Mouse (Mus musculus) CH12.LX (cell line): ENCODE data around the gene Ubqln1. TPM values are rescaled to one million over a fixed set of nuclear protein-coding genes. Genes with fewer than 3 reads are reported as not detected.

ENCODE experiments used
- DNase-seq: peaks from one replicate; pipeline ENCODE4 v3.0.0-alpha.2; 2013; ENCODE audit errors: extremely low read depth
- H3K27ac ChIP-seq: 2 replicates; pipeline ENCODE4 v1.5.1; 2012; ENCODE audit warnings: low read depth, mild to moderate bottlenecking, control low read depth, moderate library complexity; ENCODE audit not compliant: insufficient read depth
- H3K27me3 ChIP-seq: replicated peaks from 2 replicates; pipeline ENCODE3; 2012; ENCODE audit warnings: inconsistent platforms
- H3K36me3 ChIP-seq, 2 experiments: replicated peaks in 1 of 2; 2 replicates each; pipeline versions ENCODE3 to v1.6.1; 2012; ENCODE audit warnings: inconsistent platforms in 1 of 2, low read length in 1 of 2, mild to moderate bottlenecking in 1 of 2, mixed read lengths in 1 of 2, moderate library complexity in 1 of 2; ENCODE audit not compliant: control insufficient read depth in 1 of 2, insufficient read depth in 1 of 2
- H3K4me1 ChIP-seq, 2 experiments: 2 replicates each; pipeline ENCODE4 v1.6.1; 2012; ENCODE audit warnings: inconsistent platforms in 1 of 2, moderate library complexity in 1 of 2; ENCODE audit not compliant: insufficient read depth in 2 of 2, control insufficient read depth in 1 of 2
- H3K4me2 ChIP-seq: 2 replicates; pipeline ENCODE4 v1.6.1; 2012; ENCODE audit warnings: low read depth, mild to moderate bottlenecking, control low read depth; ENCODE audit not compliant: poor library complexity, insufficient read depth, severe bottlenecking
- H3K4me3 ChIP-seq, 3 experiments: fragments of 150-350 bp in 1 of 3; sonication (generic) in 1 of 3; replicated peaks in 1 of 3; 2 replicates each; pipeline versions ENCODE3 to v1.5.1; 2011 to 2012; ENCODE audit warnings: low read depth in 2 of 3, low read length in 2 of 3, mild to moderate bottlenecking in 2 of 3, moderate library complexity in 2 of 3, control low read depth in 1 of 3, improper control_type of control experiment in 1 of 3, inconsistent platforms in 1 of 3, mixed read lengths in 1 of 3; ENCODE audit not compliant: poor library complexity in 1 of 3
- H3K79me2 ChIP-seq: replicated peaks from 2 replicates; pipeline ENCODE4 v1.6.1; 2012; ENCODE audit warnings: mild to moderate bottlenecking, moderate library complexity; ENCODE audit not compliant: control insufficient read depth, poor library complexity, insufficient read depth, severe bottlenecking; ENCODE audit errors: extremely low read depth
- H3K9ac ChIP-seq: 2 replicates; pipeline ENCODE4 v1.6.1; 2012; ENCODE audit warnings: low read depth, mild to moderate bottlenecking, control low read depth, moderate library complexity; ENCODE audit not compliant: insufficient read depth
- H3K9me3 ChIP-seq: replicated peaks from 2 replicates; pipeline ENCODE3; 2012; ENCODE audit warnings: low read length, inconsistent platforms, mixed read lengths
- BHLHE40 ChIP-seq: IDR thresholded peaks from 2 replicates; pipeline ENCODE4 v1.6.1; 2011; ENCODE audit warnings: mild to moderate bottlenecking, low read depth, low read length, improper control_type of control experiment
- CHD1 ChIP-seq: IDR thresholded peaks from 2 replicates; pipeline ENCODE4 v1.6.1; 2012; ENCODE audit warnings: low read depth, low read length, improper control_type of control experiment, inconsistent platforms
- CHD2 ChIP-seq: IDR thresholded peaks from 2 replicates; pipeline ENCODE4 v1.6.1; 2011; ENCODE audit warnings: low read length, improper control_type of control experiment
- CTCF ChIP-seq, 2 experiments: IDR thresholded peaks in 1 of 2; conservative IDR thresholded peaks in 1 of 2; 2 replicates each; pipeline ENCODE4 v1.5.1; 2011 to 2012; ENCODE audit warnings: low read depth in 2 of 2, low read length in 2 of 2, improper control_type of control experiment in 1 of 2, inconsistent platforms in 1 of 2, mild to moderate bottlenecking in 1 of 2, moderate library complexity in 1 of 2
- E2F4 ChIP-seq: IDR thresholded peaks from 2 replicates; pipeline ENCODE4 v1.6.1; 2011; ENCODE audit warnings: low read depth, low read length, improper control_type of control experiment; ENCODE audit not compliant: insufficient replicate concordance
- ELF1 ChIP-seq: IDR thresholded peaks from 2 replicates; pipeline ENCODE4 v1.6.1; 2014; ENCODE audit warnings: low read depth, mild to moderate bottlenecking, inconsistent platforms, low read length, improper control_type of control experiment
- EP300 ChIP-seq: IDR thresholded peaks from 2 replicates; pipeline ENCODE4 v1.6.1; 2011; ENCODE audit warnings: low read length, improper control_type of control experiment
- ETS1 ChIP-seq: conservative IDR thresholded peaks from 2 replicates; pipeline ENCODE4 v1.6.1; 2012; ENCODE audit warnings: low read depth, mild to moderate bottlenecking, inconsistent platforms, low read length, improper control_type of control experiment, moderate library complexity
- IRF4 ChIP-seq: IDR thresholded peaks from 2 replicates; pipeline ENCODE4 v1.6.1; 2014; ENCODE audit warnings: low read depth, mild to moderate bottlenecking, inconsistent platforms, low read length, improper control_type of control experiment
- KAT2A ChIP-seq: IDR thresholded peaks from 2 replicates; pipeline ENCODE4 v1.6.1; 2012; ENCODE audit warnings: low read length, improper control_type of control experiment, inconsistent platforms; ENCODE audit not compliant: insufficient replicate concordance
- MAX ChIP-seq: IDR thresholded peaks from 2 replicates; pipeline ENCODE4 v1.6.1; 2011; ENCODE audit warnings: low read length, improper control_type of control experiment
- MAZ ChIP-seq: IDR thresholded peaks from 2 replicates; pipeline ENCODE4 v1.6.1; 2012; ENCODE audit warnings: low read depth, mild to moderate bottlenecking, inconsistent platforms, low read length, improper control_type of control experiment, moderate library complexity
- MEF2A ChIP-seq: IDR thresholded peaks from 2 replicates; pipeline ENCODE4 v1.6.1; 2014; ENCODE audit warnings: low read depth, mild to moderate bottlenecking, inconsistent platforms, low read length, improper control_type of control experiment, borderline replicate concordance
- MXI1 ChIP-seq: IDR thresholded peaks from 2 replicates; pipeline ENCODE4 v1.6.1; 2011; ENCODE audit warnings: mild to moderate bottlenecking, low read depth, low read length, improper control_type of control experiment
- POLR2A ChIP-seq: IDR thresholded peaks from 2 replicates; pipeline ENCODE4 v1.6.1; 2011; ENCODE audit warnings: low read depth, mild to moderate bottlenecking, improper control_type of control experiment, low read length
- RAD21 ChIP-seq: IDR thresholded peaks from 2 replicates; pipeline ENCODE4 v1.6.1; 2011; ENCODE audit warnings: low read depth, mild to moderate bottlenecking, low read length, improper control_type of control experiment, moderate library complexity
- SMC3 ChIP-seq: IDR thresholded peaks from 2 replicates; pipeline ENCODE4 v1.6.1; 2011; ENCODE audit warnings: low read depth, low read length, improper control_type of control experiment
- TCF12 ChIP-seq: IDR thresholded peaks from 2 replicates; pipeline ENCODE4 v1.6.1; 2014; ENCODE audit warnings: low read depth, mild to moderate bottlenecking, inconsistent platforms, low read length, improper control_type of control experiment
- UBTF ChIP-seq: IDR thresholded peaks from 2 replicates; pipeline ENCODE4 v1.6.1; 2012; ENCODE audit warnings: low read depth, mild to moderate bottlenecking, inconsistent platforms, low read length, improper control_type of control experiment, moderate library complexity
- USF2 ChIP-seq: conservative IDR thresholded peaks from 2 replicates; pipeline ENCODE4 v1.6.1; 2011; ENCODE audit warnings: low read depth, low read length, improper control_type of control experiment
- dilution Hi-C: fragments of 300-500 bp; cut with MboI; formaldehyde crosslinking; loops from 2 replicates; pipeline ENCODE4 v1.14.3; 2020; ENCODE audit warnings: low sequenced_read_pairs; ENCODE audit not compliant: extremely low pct_unique_long_range_greater_than_20kb, extremely low pct_ligation_motif_present
- in situ Hi-C: fragments of 300-500 bp; cut with MboI; formaldehyde crosslinking; loops from 3 replicates; pipeline ENCODE4 v1.14.3; 2019; ENCODE audit warnings: low sequenced_read_pairs, low pct_ligation_motif_present, low pct_unique_long_range_greater_than_20kb, mixed read lengths
- polyA plus RNA-seq: library from polyadenylated mRNA; unstranded; fragments of >175 nt; gene quantifications from 2 replicates; pipeline ENCODE4 v1.2.1, GENCODE M21; 2012; ENCODE audit warnings: low read depth; ENCODE audit not compliant: insufficient read length
- total RNA-seq, 2 experiments: library from RNA; depleted of rRNA; stranded (reverse); fragments of 300-350 nt in 1 of 2; fragments of >200 nt in 1 of 2; gene quantifications; 2 replicates each; pipeline ENCODE4 v1.2.3; 2012 to 2014

The Ubqln1 gene
- total and polyA plus RNA-seq, 3 experiments = 58.5 to 166 (median 130) TPM

DNA sequence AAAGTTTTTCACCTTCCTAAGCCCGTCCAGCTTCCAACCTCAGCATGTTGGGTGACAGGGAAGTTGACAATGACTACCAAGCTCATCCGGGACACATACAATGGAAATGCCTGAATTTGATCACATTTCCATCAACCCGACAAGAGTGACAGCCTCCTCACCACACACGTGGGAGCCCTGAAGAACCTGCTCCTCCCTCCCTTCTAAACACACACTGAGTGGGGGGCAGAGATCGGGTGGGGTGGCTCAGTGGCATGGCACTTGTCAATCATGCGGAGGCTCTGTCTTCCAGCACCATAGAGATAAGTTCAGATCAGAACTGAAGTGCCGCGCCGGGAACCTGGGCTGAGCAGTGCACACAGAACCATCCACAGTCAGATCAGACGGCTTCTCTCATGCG lies 65.0 kb downstream of the Ubqln1 start:
- dilution Hi-C loops = no loop called here

DNA sequence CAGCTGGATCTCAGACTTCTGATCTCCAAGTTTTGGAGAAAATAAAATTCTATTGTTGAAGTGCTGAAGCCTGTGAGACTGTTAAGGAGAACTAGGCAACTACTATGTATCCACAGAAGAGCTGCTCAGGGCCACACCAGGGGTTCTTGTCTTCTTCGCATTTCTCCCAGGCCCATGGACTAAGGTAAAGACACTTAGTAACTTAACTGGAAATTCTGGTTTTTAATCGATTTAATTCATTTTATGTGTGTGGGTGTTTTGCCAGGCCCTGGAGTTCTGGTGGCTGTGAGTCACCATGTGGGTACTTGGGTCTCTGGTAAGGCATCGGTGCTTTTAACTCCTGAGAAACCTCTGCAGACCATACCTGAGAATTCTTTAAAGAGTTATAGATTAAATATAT lies 65.8 kb downstream of the Ubqln1 start:
- TF ChIP-seq POLR2A = no peak
- no peaks in the 10 kb centered on the region for H3K79me2 ChIP-seq
- H3K9me3 ChIP-seq = no peaks in the 10 kb centered on the region
- DNase-seq = no peak
- H3K4me2 ChIP-seq = no peak overlapping the region
- H3K36me3 ChIP-seq = no peaks in the 10 kb centered on the region
- dilution Hi-C loops = no loop called here
- H3K27me3 ChIP-seq = peaks cover 8% of the 10 kb centered on the region
- no peaks in the 10 kb centered on the region; a peak in 1 of 4 replicates for H3K4me1 ChIP-seq
- H3K27ac ChIP-seq = no peak overlapping the region
- in situ Hi-C loops = loop anchor here (10.0 kb wide), 2 partner anchors 235 to 395 kb away; partner anchors contain the start of gene 2210016F16Rik
- no peak overlapping the region for H3K4me3 ChIP-seq
- no peak overlapping the region for H3K9ac ChIP-seq

More for the DNA sequence above, 65.0 kb downstream of the Ubqln1 start:
- Histone ChIP-seq H3K9ac (no peak overlapping the region), H3K4me2 (no peak overlapping the region), H3K4me3 (no peak overlapping the region), H3K79me2 (no peaks in the 10 kb centered on the region), H3K36me3 (no peaks in the 10 kb centered on the region), H3K27ac (no peak overlapping the region), H3K27me3 (peaks cover 8% of the 10 kb centered on the region), H3K4me1 (no peaks in the 10 kb centered on the region; a peak in 1 of 4 replicates), H3K9me3 (no peaks in the 10 kb centered on the region)
- TF ChIP-seq MAZ = no peak
- TF ChIP-seq UBTF = no peak
- no peak for TF ChIP-seq E2F4
- TF ChIP-seq ELF1 = no peak
- no peak for TF ChIP-seq ETS1
- no peak for TF ChIP-seq CHD2
- no peak for TF ChIP-seq KAT2A
- no peak for TF ChIP-seq BHLHE40
- TF ChIP-seq RAD21 = no peak
- no peak for TF ChIP-seq MEF2A
- TF ChIP-seq TCF12 = no peak
- TF ChIP-seq MXI1 = no peak
- no peak for TF ChIP-seq POLR2A
- in situ Hi-C loops = loop anchor here (10.0 kb wide), 2 partner anchors 234 to 394 kb away; partner anchors contain the start of gene 2210016F16Rik
- DNase-seq = no peak

DNA sequence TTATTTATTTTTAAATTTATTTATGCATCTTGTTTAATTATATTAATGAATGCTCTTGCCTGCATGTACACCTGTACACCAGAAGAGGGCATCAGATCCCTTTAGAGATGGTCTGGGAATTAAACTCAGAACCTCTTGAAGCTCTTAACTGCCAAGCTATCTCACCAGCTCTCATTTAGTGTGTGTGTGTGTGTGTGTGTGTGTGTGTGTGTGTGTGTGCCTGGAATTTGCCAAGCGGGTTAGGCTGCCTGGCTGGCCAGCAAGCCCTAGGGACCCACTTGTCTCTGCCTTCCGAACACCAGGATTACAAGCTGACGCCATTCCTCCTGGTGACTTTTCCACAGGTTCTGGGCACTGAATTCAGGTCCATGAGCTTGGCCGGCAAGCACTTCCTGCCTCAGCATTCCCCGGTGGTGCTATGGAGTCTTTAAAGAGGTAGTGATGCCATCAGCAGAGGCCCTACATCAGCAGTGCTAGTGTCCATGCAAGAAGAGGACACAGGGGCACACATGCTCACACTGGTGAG lies 66.4 kb downstream of the Ubqln1 start:
- Histone ChIP-seq H3K4me3 (no peak overlapping the region), H3K9ac (no peak overlapping the region), H3K4me2 (no peak overlapping the region; the same call in 1 of the 2 replicates), H3K79me2 (no peaks in the 10 kb centered on the region), H3K27me3 (peaks cover 8% of the 10 kb centered on the region), H3K4me1 (no peaks in the 10 kb centered on the region; a peak in 1 of 4 replicates), H3K27ac (no peak overlapping the region), H3K9me3 (no peaks in the 10 kb centered on the region), H3K36me3 (no peaks in the 10 kb centered on the region)
- in situ Hi-C loops (no loop called here), dilution Hi-C loops (no loop called here)
- DNase-seq = no peak
- TF ChIP-seq IRF4 = no peak
- peak; percentile 39 to 62; a peak in 3 of 4 replicates for TF ChIP-seq CTCF (conservative IDR thresholded peaks at IDR 0.05 in 1 of 2, IDR thresholded peaks at IDR 0.05 in 1 of 2; ENCODE audit: low read depth in 2 of 2, low read length in 2 of 2)
- TF ChIP-seq CHD2 = no peak
- no peak for TF ChIP-seq CHD1
- TF ChIP-seq USF2 = no peak
- no peak for TF ChIP-seq EP300
- TF ChIP-seq SMC3 = peak; percentile 28; the same call in 1 of the 2 replicates
- TF ChIP-seq RAD21 = peak; percentile 58
- TF ChIP-seq MAZ = no peak
- TF ChIP-seq MAX = no peak
